ENCODE assay signal across 23 mouse cellular contexts in genomic region chr1:190360661-190361060, GRCm38 (mm10).
A peak's percentile ranks its signal among the peaks of the same experiment; 100 is the strongest.
DNase-seq lines count a peak whose midpoint lies in the region; ATAC-seq and TF ChIP-seq lines count a peak whose summit lies in the region.
"Had no signal": no experiment of that assay in that cellular context is flagged by ENCODE, and none has a peak within 500 bp of the region (broad histone marks: within the 10 kb centered on the region; RNA-seq: fewer than 3 reads in every experiment).

No protein-coding gene starts in this region.

- 65% methylated on average over 5 of the region's 5 CpGs for WGBS in kidney, adult 2 months
- WGBS in kidney, embryonic 16.5 days: 59% methylated on average over 5 of the region's 5 CpGs
- WGBS in kidney, postnatal 0 days: 72% methylated on average over 5 of the region's 5 CpGs
- WGBS in cerebellum, adult 2 months: 98% methylated on average over 5 of the region's 5 CpGs

- H3K4me2 ChIP-seq in kidney, embryonic 16.5 days (replicated peaks; ENCODE audit: low read depth, low read length): no peak overlapping the region
- no peak overlapping the region for H3K4me2 ChIP-seq in kidney, postnatal 0 days (ENCODE audit: low read length)
- H3K4me2 ChIP-seq: embryonic facial prominence, embryonic 12.5 days; embryonic facial prominence, embryonic 15.5 days; heart, embryonic 13.5 days; hindbrain, embryonic 12.5 days; hindbrain, embryonic 15.5 days had no signal

- TF ChIP-seq CTCF in kidney, adult 2 months (conservative IDR thresholded peaks at IDR 0.05; ENCODE audit: insufficient read depth, insufficient read length, low read depth, low read length): no peak
- TF ChIP-seq CTCF in kidney, postnatal 0 days (IDR thresholded peaks at IDR 0.05; ENCODE audit: low read depth): no peak
- TF ChIP-seq CTCF in cerebellum, adult 2 months (IDR thresholded peaks at IDR 0.05; ENCODE audit: borderline replicate concordance, insufficient read depth, low read depth, low read length): no peak

- no peaks in the 10 kb centered on the region for H3K36me3 ChIP-seq in kidney, adult 2 months (ENCODE audit: control insufficient read depth, insufficient read depth, low read length)
- H3K36me3 ChIP-seq in kidney, embryonic 16.5 days (ENCODE audit: insufficient read depth, low read length): no peaks in the 10 kb centered on the region
- H3K36me3 ChIP-seq in kidney, postnatal 0 days (ENCODE audit: insufficient read depth, low read length): no peaks in the 10 kb centered on the region
- H3K36me3 ChIP-seq: embryonic facial prominence, embryonic 12.5 days; embryonic facial prominence, embryonic 15.5 days; heart, embryonic 13.5 days; hindbrain, embryonic 12.5 days; hindbrain, embryonic 15.5 days had no signal

- no peak for ATAC-seq in kidney, embryonic 16.5 days (ENCODE audit: low FRiP score, low TSS enrichment)
- ATAC-seq in kidney, postnatal 0 days (replicated peaks; ENCODE audit: low FRiP score, low read depth): peak; percentile 47; the same call in 1 of the 2 replicates
- ATAC-seq: activated CD4-positive, CD25-positive, alpha-beta regulatory T cell, adult 4 months; CD4-positive, CD25-positive, alpha-beta regulatory T cell, adult 4 months; forebrain, embryonic 14.5 days; forebrain, postnatal 0 days had no signal

- peak; percentile 70 for DNase-seq in kidney, adult 2 months
- no peak for DNase-seq in kidney, postnatal 0 days (ENCODE audit: low spot score)
- peak; percentile 35 to 67 for DNase-seq in kidney, postnatal 25 days
- DNase-seq in cerebellum, adult 2 months: no peak
- DNase-seq in heart, postnatal 14 days: no peak
- DNase-seq: adrenal gland, adult 8-10 months; adrenal gland, postnatal 25 days; cerebellum, adult 11-12 months; cerebellum, adult 9-10 months; cerebellum, postnatal 25 days; forebrain, postnatal 0 days; gastrocnemius, adult 2 months; gastrocnemius, postnatal 14 days; heart, adult 11 months had no signal

- no peak for TF ChIP-seq POLR2A in kidney, adult 2 months (IDR thresholded peaks at IDR 0.05; ENCODE audit: low read depth, low read length)
- no peak for TF ChIP-seq POLR2A in cerebellum, adult 2 months (IDR thresholded peaks at IDR 0.05; ENCODE audit: borderline replicate concordance, insufficient read depth, low read length)

- H3K9me3 ChIP-seq in kidney, embryonic 16.5 days (ENCODE audit: low read length): no peaks in the 10 kb centered on the region
- no peaks in the 10 kb centered on the region for H3K9me3 ChIP-seq in kidney, postnatal 0 days (replicated peaks; ENCODE audit: low read length)
- H3K9me3 ChIP-seq: embryonic facial prominence, embryonic 12.5 days; embryonic facial prominence, embryonic 15.5 days; heart, embryonic 13.5 days; hindbrain, embryonic 12.5 days; hindbrain, embryonic 15.5 days had no signal

- intact Hi-C loops in heart, postnatal 14 days (cut with DNase I): no loop called here

- H3K27ac ChIP-seq in kidney, adult 2 months (ENCODE audit: insufficient read depth, low read depth, low read length): no peak overlapping the region
- H3K27ac ChIP-seq in kidney, embryonic 16.5 days (ENCODE audit: low read length): no peak overlapping the region
- H3K27ac ChIP-seq in kidney, postnatal 0 days: no peak overlapping the region
- no peak overlapping the region for H3K27ac ChIP-seq in cerebellum, adult 2 months (ENCODE audit: insufficient read depth, low read length)
- H3K27ac ChIP-seq: embryonic facial prominence, embryonic 12.5 days; embryonic facial prominence, embryonic 15.5 days; gastrocnemius, adult 2 months; heart, embryonic 13.5 days; hindbrain, embryonic 12.5 days; hindbrain, embryonic 15.5 days had no signal

- no peak overlapping the region for H3K4me3 ChIP-seq in kidney, adult 2 months (ENCODE audit: insufficient read depth, low read depth, low read length)
- no peak overlapping the region for H3K4me3 ChIP-seq in kidney, embryonic 16.5 days (ENCODE audit: low read length)
- no peak overlapping the region for H3K4me3 ChIP-seq in kidney, postnatal 0 days (replicated peaks; ENCODE audit: low read depth, low read length)
- H3K4me3 ChIP-seq in cerebellum, adult 2 months (replicated peaks; ENCODE audit: insufficient read depth, low read depth, low read length): no peak overlapping the region
- H3K4me3 ChIP-seq: embryonic facial prominence, embryonic 12.5 days; embryonic facial prominence, embryonic 15.5 days; gastrocnemius, adult 2 months; heart, embryonic 13.5 days; hindbrain, embryonic 12.5 days; hindbrain, embryonic 15.5 days had no signal

- no peak overlapping the region for H3K9ac ChIP-seq in kidney, embryonic 16.5 days (replicated peaks; ENCODE audit: low read length)
- H3K9ac ChIP-seq in kidney, postnatal 0 days (ENCODE audit: low read depth, low read length): no peak overlapping the region
- H3K9ac ChIP-seq: embryonic facial prominence, embryonic 12.5 days; embryonic facial prominence, embryonic 15.5 days; forebrain, postnatal 0 days; heart, embryonic 13.5 days; hindbrain, embryonic 12.5 days; hindbrain, embryonic 15.5 days had no signal

- peaks cover 17% of the 10 kb centered on the region for H3K4me1 ChIP-seq in kidney, adult 2 months (ENCODE audit: control insufficient read depth, insufficient read depth, low read length)
- no peaks in the 10 kb centered on the region; the same call in 1 of the 2 replicates for H3K4me1 ChIP-seq in kidney, embryonic 16.5 days (ENCODE audit: insufficient read depth, low read length)
- H3K4me1 ChIP-seq in kidney, postnatal 0 days (replicated peaks; ENCODE audit: insufficient read depth, low read length): no peaks in the 10 kb centered on the region
- no peaks in the 10 kb centered on the region for H3K4me1 ChIP-seq in cerebellum, adult 2 months (ENCODE audit: control insufficient read depth, insufficient read depth, low read length)
- H3K4me1 ChIP-seq: embryonic facial prominence, embryonic 12.5 days; embryonic facial prominence, embryonic 15.5 days; heart, embryonic 13.5 days; hindbrain, embryonic 12.5 days; hindbrain, embryonic 15.5 days had no signal

- H3K27me3 ChIP-seq in kidney, adult 2 months (replicated peaks; ENCODE audit: control insufficient read depth, insufficient read depth, low read length): no peaks in the 10 kb centered on the region
- no peaks in the 10 kb centered on the region for H3K27me3 ChIP-seq in kidney, embryonic 16.5 days (ENCODE audit: insufficient read depth, low read length)
- H3K27me3 ChIP-seq in kidney, postnatal 0 days (ENCODE audit: insufficient read depth, low read length): no peaks in the 10 kb centered on the region
- no peaks in the 10 kb centered on the region for H3K27me3 ChIP-seq in cerebellum, adult 2 months (ENCODE audit: control insufficient read depth, insufficient read depth, low read length)
- H3K27me3 ChIP-seq: embryonic facial prominence, embryonic 12.5 days; embryonic facial prominence, embryonic 15.5 days; heart, embryonic 13.5 days; hindbrain, embryonic 12.5 days; hindbrain, embryonic 15.5 days had no signal

Comparison
In these comparisons a context has a peak if more than half of its experiments do, and no peak if none do; other contexts are left out.
1. DNase-seq: peak in kidney, adult 2 months (single experiment) and kidney, postnatal 25 days (2 of 2); none in kidney, postnatal 0 days (single experiment), cerebellum, adult 2 months (0 of 2) and heart, postnatal 14 days (0 of 2).